ENCODE assay signal across 19 mouse cellular contexts in genomic region chrX:101874147-101874546, GRCm38 (mm10). TPM values are rescaled to one million over a fixed set of nuclear protein-coding genes. Genes with fewer than 3 reads are reported as not detected.
DNase-seq lines count a peak whose midpoint lies in the region; ATAC-seq and TF ChIP-seq lines count a peak whose summit lies in the region.
"Had no signal": no experiment of that assay in that cellular context is flagged by ENCODE, and none has a peak within 500 bp of the region (broad histone marks: within the 10 kb centered on the region; RNA-seq: fewer than 3 reads in every experiment).

No protein-coding gene starts in this region.

- no peaks in the 10 kb centered on the region for H3K36me3 ChIP-seq in heart, postnatal 0 days (replicated peaks; ENCODE audit: control insufficient read depth, insufficient read depth, low read length)
- no peaks in the 10 kb centered on the region for H3K36me3 ChIP-seq in lung, embryonic 16.5 days (ENCODE audit: control insufficient read depth, insufficient read depth, low read length)
- no peaks in the 10 kb centered on the region for H3K36me3 ChIP-seq in lung, postnatal 0 days (ENCODE audit: insufficient read depth, low read length)
- H3K36me3 ChIP-seq in intestine, embryonic 16.5 days (ENCODE audit: control insufficient read depth, insufficient read depth, low read length): no peaks in the 10 kb centered on the region
- H3K36me3 ChIP-seq: midbrain, embryonic 10.5 days; neural tube, embryonic 13.5 days had no signal

- no peaks in the 10 kb centered on the region for H3K4me1 ChIP-seq in heart, postnatal 0 days (ENCODE audit: control insufficient read depth, insufficient read depth)
- H3K4me1 ChIP-seq in lung, embryonic 16.5 days (replicated peaks; ENCODE audit: control insufficient read depth, insufficient read depth, low read length): no peaks in the 10 kb centered on the region
- H3K4me1 ChIP-seq in lung, postnatal 0 days (ENCODE audit: insufficient read depth, low read depth, low read length): no peaks in the 10 kb centered on the region
- H3K4me1 ChIP-seq in intestine, embryonic 16.5 days (ENCODE audit: control insufficient read depth, insufficient read depth, low read length): no peaks in the 10 kb centered on the region
- H3K4me1 ChIP-seq: forebrain, embryonic 13.5 days; midbrain, embryonic 10.5 days; neural tube, embryonic 13.5 days had no signal

- no peaks in the 10 kb centered on the region for H3K27me3 ChIP-seq in heart, postnatal 0 days (ENCODE audit: control insufficient read depth, insufficient read depth, low read length)
- peaks cover 4% of the 10 kb centered on the region for H3K27me3 ChIP-seq in lung, embryonic 16.5 days (ENCODE audit: control insufficient read depth, insufficient read depth, low read depth, low read length)
- no peaks in the 10 kb centered on the region for H3K27me3 ChIP-seq in lung, postnatal 0 days (replicated peaks; ENCODE audit: insufficient read depth, low read length)
- H3K27me3 ChIP-seq in intestine, embryonic 16.5 days (replicated peaks; ENCODE audit: control insufficient read depth, insufficient read depth, low read length): peaks cover 3% of the 10 kb centered on the region; the same call in 1 of the 2 replicates

- no peak for TF ChIP-seq EP300 in heart, postnatal 0 days (IDR thresholded peaks at IDR 0.05; ENCODE audit: low read depth)
- TF ChIP-seq EP300 in lung, postnatal 0 days (IDR thresholded peaks at IDR 0.05): no peak

- intact Hi-C loops in heart, postnatal 25 days (cut with DNase I): no loop called here

- WGBS in heart, postnatal 0 days: 45% methylated on average over 3 of the region's 3 CpGs
- 50% methylated on average over 3 of the region's 3 CpGs for WGBS in lung, embryonic 16.5 days
- WGBS in lung, postnatal 0 days: 37% methylated on average over 3 of the region's 3 CpGs
- 48% methylated on average over 3 of the region's 3 CpGs for WGBS in intestine, embryonic 16.5 days

- H3K9me3 ChIP-seq in heart, postnatal 0 days (replicated peaks; ENCODE audit: control insufficient read depth, low read length): no peaks in the 10 kb centered on the region
- no peaks in the 10 kb centered on the region for H3K9me3 ChIP-seq in lung, embryonic 16.5 days (ENCODE audit: control insufficient read depth, low read length)
- H3K9me3 ChIP-seq in lung, postnatal 0 days (ENCODE audit: low read length): no peaks in the 10 kb centered on the region
- no peaks in the 10 kb centered on the region for H3K9me3 ChIP-seq in intestine, embryonic 16.5 days (ENCODE audit: control insufficient read depth, low read length)
- H3K9me3 ChIP-seq: forebrain, embryonic 13.5 days; midbrain, embryonic 10.5 days; neural tube, embryonic 13.5 days had no signal

- H3K4me3 ChIP-seq in heart, postnatal 0 days (ENCODE audit: low read depth, low read length): no peak overlapping the region
- no peak overlapping the region for H3K4me3 ChIP-seq in lung, embryonic 16.5 days (ENCODE audit: low read length)
- no peak overlapping the region for H3K4me3 ChIP-seq in lung, postnatal 0 days (ENCODE audit: low read depth, low read length)
- no peak overlapping the region for H3K4me3 ChIP-seq in intestine, embryonic 16.5 days (ENCODE audit: low read length)
- H3K4me3 ChIP-seq: forebrain, embryonic 13.5 days; layer of hippocampus, adult 2 months; midbrain, embryonic 10.5 days; neural tube, embryonic 13.5 days had no signal

- TF ChIP-seq CTCF in heart, postnatal 0 days (IDR thresholded peaks at IDR 0.05; ENCODE audit: low read depth): no peak
- no peak for TF ChIP-seq CTCF in lung, postnatal 0 days (IDR thresholded peaks at IDR 0.05)

- peak overlapping the region; percentile 51 for H3K27ac ChIP-seq in heart, postnatal 0 days (ENCODE audit: low read depth)
- H3K27ac ChIP-seq in lung, embryonic 16.5 days (ENCODE audit: low read length): 0 out of 2 replicates have a peak overlapping the region, but pooled peaks have one; percentile 16
- H3K27ac ChIP-seq in lung, postnatal 0 days (ENCODE audit: low read length): no peak overlapping the region
- H3K27ac ChIP-seq in intestine, embryonic 16.5 days (ENCODE audit: low read length): 0 out of 2 replicates have a peak overlapping the region, but pooled peaks have one; percentile 14
- H3K27ac ChIP-seq: forebrain, embryonic 13.5 days; layer of hippocampus, adult 2 months; midbrain, embryonic 10.5 days; neural tube, embryonic 13.5 days had no signal

- no peak overlapping the region for H3K4me2 ChIP-seq in heart, postnatal 0 days (ENCODE audit: low read depth, low read length)
- no peak overlapping the region for H3K4me2 ChIP-seq in lung, embryonic 16.5 days (ENCODE audit: low read depth, low read length)
- H3K4me2 ChIP-seq in lung, postnatal 0 days (replicated peaks; ENCODE audit: low read depth, low read length): no peak overlapping the region
- no peak overlapping the region for H3K4me2 ChIP-seq in intestine, embryonic 16.5 days (ENCODE audit: low read depth, low read length)
- H3K4me2 ChIP-seq: forebrain, embryonic 13.5 days; neural tube, embryonic 13.5 days had no signal

- H3K9ac ChIP-seq in heart, postnatal 0 days (replicated peaks; ENCODE audit: low read depth, low read length): no peak overlapping the region
- no peak overlapping the region for H3K9ac ChIP-seq in lung, embryonic 16.5 days (ENCODE audit: low read length)
- no peak overlapping the region for H3K9ac ChIP-seq in lung, postnatal 0 days (replicated peaks; ENCODE audit: low read depth)
- H3K9ac ChIP-seq in intestine, embryonic 16.5 days (ENCODE audit: low read depth, low read length): no peak overlapping the region
- H3K9ac ChIP-seq: forebrain, embryonic 13.5 days; neural tube, embryonic 13.5 days had no signal

- no peak for ATAC-seq in heart, postnatal 0 days (ENCODE audit: insufficient read depth, low read depth)
- ATAC-seq in lung, embryonic 16.5 days (ENCODE audit: low read depth): no peak
- ATAC-seq in lung, postnatal 0 days: no peak
- no peak for ATAC-seq in intestine, embryonic 16.5 days
- ATAC-seq in megakaryocyte-erythroid progenitor cell, adult 5-6 weeks (replicated peaks; ENCODE audit: low FRiP score, low TSS enrichment, poor library complexity, severe bottlenecking): peak; percentile 83
- ATAC-seq: forebrain, embryonic 13.5 days; hindbrain, embryonic 16.5 days had no signal

- DNase-seq in heart, postnatal 0 days (ENCODE audit: low spot score): no peak
- no peak for DNase-seq in heart, postnatal 25 days (ENCODE audit: low spot score)
- no peak for DNase-seq in lung, postnatal 0 days (ENCODE audit: low spot score)
- no peak for DNase-seq in right cerebral cortex, adult 18-20 months
- DNase-seq in spleen, postnatal 10 days (ENCODE audit: low spot score in 2 of 2): no peak
- DNase-seq: cerebellum, postnatal 10 days; gastrocnemius, postnatal 14 days; kidney, adult 8-10 months; lung, postnatal 14 days; right cerebral cortex, postnatal 14 days; thymus, postnatal 4 days had no signal

RNA-seq across cellular contexts. Expression of gene Nhsl2, which starts 25.0 kb away (rescaled TPM):
- 4.4 and 18.7 TPM in 2 replicates for total RNA-seq in heart, postnatal 0 days (2014; rRNA removed; ENCODE audit: low replicate concordance)
- polyA plus RNA-seq in heart, postnatal 0 days (2015; fragmentation: Nextera tagmentation; extraction: Ambion mirVana): 2.7 and 2.9 TPM in 2 replicates
- total RNA-seq in heart, postnatal 25 days (2021): 1 to 10 TPM; 3.3 to 3.4 TPM
- polyA plus RNA-seq in lung, embryonic 16.5 days (2015; fragmentation: Nextera tagmentation; extraction: Ambion mirVana): 4.2 and 4.5 TPM in 2 replicates
- 3.4 and 3.6 TPM in 2 replicates for polyA plus RNA-seq in lung, postnatal 0 days (2015; fragmentation: Nextera tagmentation; extraction: Ambion mirVana)
- polyA plus RNA-seq in intestine, embryonic 16.5 days (2015; fragmentation: Nextera tagmentation; extraction: Ambion mirVana): 5.4 and 6.9 TPM in 2 replicates
- 5.7 and 6.1 TPM in 2 replicates for total RNA-seq in megakaryocyte-erythroid progenitor cell, adult 5-6 weeks (2014; fragmentation: Nextera tagmentation)
- 1.0 and 5.7 TPM in 2 replicates for total RNA-seq in megakaryocyte-erythroid progenitor cell, adult 5-6 weeks (2017)
